Mouse (Mus musculus) stomach, postnatal 0 days (tissue): ENCODE data around the gene Fbln1. TPM values are rescaled to one million over a fixed set of nuclear protein-coding genes. Genes with fewer than 3 reads are reported as not detected.

Experiments
- ATAC-seq: fragments of 200-750 bp; cut with Nextera tagmentation; 2 replicates; pipeline ENCODE4 v1.8.0; 2017; ENCODE audit not compliant: low FRiP score, low TSS enrichment
- DNase-seq: peaks from one replicate; pipeline ENCODE4 v3.0.0-alpha.2; 2016; ENCODE audit warnings: low spot score
- H3K27ac ChIP-seq: fragments of 300-500 bp; sonication (generic); replicated peaks from 2 replicates; pipeline ENCODE4 v1.5.1; 2014; ENCODE audit warnings: mild to moderate bottlenecking, control low read depth
- H3K27me3 ChIP-seq: fragments of 300-500 bp; sonication (generic); 2 replicates; pipeline ENCODE4 v1.6.1; 2014; ENCODE audit warnings: low read length; ENCODE audit not compliant: control insufficient read depth, insufficient read depth
- H3K36me3 ChIP-seq: fragments of 300-500 bp; sonication (generic); 2 replicates; pipeline ENCODE4 v1.6.1; 2014; ENCODE audit warnings: low read length, mixed read lengths; ENCODE audit not compliant: control insufficient read depth, insufficient read depth
- H3K4me1 ChIP-seq: fragments of 300-500 bp; sonication (generic); replicated peaks from 2 replicates; pipeline ENCODE4 v1.6.1; 2014; ENCODE audit warnings: antibody characterized with exemption; ENCODE audit not compliant: control insufficient read depth, insufficient read depth
- H3K4me2 ChIP-seq: fragments of 300-500 bp; sonication (generic); replicated peaks from 2 replicates; pipeline ENCODE4 v1.6.1; 2014; ENCODE audit warnings: low read depth, mild to moderate bottlenecking, control low read depth, moderate library complexity
- H3K4me3 ChIP-seq: fragments of 300-500 bp; sonication (generic); 2 replicates; pipeline ENCODE4 v1.5.1; 2014; ENCODE audit warnings: low read depth, low read length, control low read depth
- H3K9ac ChIP-seq: fragments of 300-500 bp; sonication (generic); 2 replicates; pipeline ENCODE4 v1.6.1; 2014; ENCODE audit warnings: mild to moderate bottlenecking, low read length, control low read depth, mixed read lengths
- H3K9me3 ChIP-seq: fragments of 300-500 bp; sonication (generic); 2 replicates; pipeline ENCODE4 v1.6.1; 2016; ENCODE audit warnings: low read length; ENCODE audit not compliant: control insufficient read depth
- CTCF ChIP-seq: IDR thresholded peaks from 2 replicates; pipeline ENCODE4 v1.5.1; 2016; ENCODE audit warnings: antibody characterized with exemption, low read depth, mild to moderate bottlenecking, moderate library complexity
- EP300 ChIP-seq: optimal IDR thresholded peaks from 2 replicates; pipeline ENCODE3; 2016; ENCODE audit warnings: antibody characterized with exemption
- WGBS: fragments of 180-500 bp; shearing (Covaris S2); extraction: QIAGEN DNeasy Blood & Tissue Kit; methylation state at CpG from one replicate; pipeline ENCODE4 v1.1.7; 2014; 5-methylcytosine and 5-hydroxymethylcytosine counted together
- polyA plus RNA-seq: library from polyadenylated mRNA; unstranded; fragments of >200 nt; fragmentation: Nextera tagmentation; extraction: Ambion mirVana; gene quantifications from 2 replicates; pipeline ENCODE4 v1.2.1, GENCODE M21; 2015

Fbln1 gene
- polyA plus RNA-seq, 1 experiment from 2014 or later, result 112 TPM

DNA sequence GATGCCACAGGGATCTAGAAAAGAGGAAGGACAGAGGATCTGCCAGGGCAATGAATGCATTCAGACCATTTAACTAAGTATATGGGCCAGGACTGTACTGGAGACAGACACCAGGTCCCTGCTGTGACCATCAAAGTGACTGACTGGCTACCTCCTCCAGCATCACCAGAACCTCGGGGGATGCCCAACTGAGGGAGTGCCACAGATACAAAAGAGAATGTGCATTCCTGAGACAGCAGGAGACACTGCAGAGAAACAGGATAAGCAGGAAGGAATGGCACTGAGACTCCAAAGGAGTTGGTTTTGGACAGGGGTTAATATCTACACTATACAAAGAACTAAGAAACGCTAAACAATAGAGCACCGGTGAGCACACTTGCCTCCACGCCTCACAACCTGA is 97.5 kb downstream of the Fbln1 start:
- no peak for DNase-seq

GRCm38 (mm10) chr15:85303976-85304375 is 98.2 kb downstream of the Fbln1 start:
- H3K9ac ChIP-seq, result no peak overlapping the region
- no peaks in the 10 kb centered on the region for H3K9me3 ChIP-seq
- H3K4me3 ChIP-seq, result no peak overlapping the region
- no peaks in the 10 kb centered on the region for H3K4me1 ChIP-seq
- H3K36me3 ChIP-seq, result no peaks in the 10 kb centered on the region
- H3K4me2 ChIP-seq, result no peak overlapping the region
- H3K27ac ChIP-seq, result no peak overlapping the region
- TF ChIP-seq EP300 (no peak), CTCF (no peak)
- no peaks in the 10 kb centered on the region for H3K27me3 ChIP-seq
- no peak for ATAC-seq
- 92% methylated on average over 4 of the region's 4 CpGs for WGBS
- DNase-seq, result no peak

More for the DNA sequence above, 97.5 kb downstream of the Fbln1 start:
- no peaks in the 10 kb centered on the region for H3K27me3 ChIP-seq
- TF ChIP-seq CTCF (no peak), EP300 (no peak)
- H3K9me3 ChIP-seq, result no peaks in the 10 kb centered on the region
- no peak for ATAC-seq
- H3K27ac ChIP-seq, result no peak overlapping the region
- H3K36me3 ChIP-seq, result no peaks in the 10 kb centered on the region
- no peak overlapping the region for H3K4me3 ChIP-seq
- 43% methylated on average over 4 of the region's 4 CpGs for WGBS
- no peak overlapping the region for H3K4me2 ChIP-seq
- H3K9ac ChIP-seq, result no peak overlapping the region
- no peaks in the 10 kb centered on the region for H3K4me1 ChIP-seq

GRCm38 (mm10) chr15:85307061-85307660 is 101.4 kb downstream of the Fbln1 start:
- no peak for TF ChIP-seq EP300
- no peak overlapping the region for H3K4me2 ChIP-seq

DNA sequence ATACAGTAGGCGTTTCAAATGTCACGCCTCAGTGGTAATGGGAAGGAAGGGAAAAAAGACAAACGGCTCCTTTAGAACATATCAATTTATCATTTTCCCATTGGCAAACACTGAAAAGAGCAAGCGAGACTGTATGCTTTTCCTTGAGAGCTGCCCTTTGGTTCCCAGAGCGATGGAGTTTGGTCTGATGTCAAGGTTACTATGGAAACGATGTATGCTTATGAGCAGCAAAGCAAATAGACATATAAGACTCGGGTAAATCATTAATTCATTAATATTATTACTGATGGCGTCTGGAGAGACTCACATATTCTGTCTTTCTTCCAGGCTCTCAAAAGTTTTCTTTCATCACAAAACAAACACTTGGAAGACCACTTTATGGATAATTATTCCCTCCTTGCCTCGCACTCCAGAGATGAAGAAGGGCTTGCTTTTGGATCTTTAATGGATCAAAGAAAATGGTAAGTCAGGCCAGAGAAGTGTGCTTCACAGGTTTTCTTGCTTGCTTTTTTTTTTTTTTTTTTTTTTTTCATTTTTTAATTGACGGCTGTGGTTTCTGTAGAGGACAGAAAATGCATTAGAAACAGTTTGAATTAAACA is 105.4 kb downstream of the Fbln1 start:
- no peak for TF ChIP-seq CTCF
- TF ChIP-seq EP300, result no peak
- no peaks in the 10 kb centered on the region for H3K27me3 ChIP-seq
- no peak overlapping the region for H3K27ac ChIP-seq
- H3K9ac ChIP-seq, result no peak overlapping the region
- no peaks in the 10 kb centered on the region for H3K4me1 ChIP-seq
- no peaks in the 10 kb centered on the region for H3K9me3 ChIP-seq
- DNase-seq, result peak; percentile 50
- H3K4me3 ChIP-seq, result no peak overlapping the region
- WGBS, result 32% methylated on average over 10 of the region's 10 CpGs
- peak; percentile 84 for ATAC-seq
- H3K36me3 ChIP-seq, result no peaks in the 10 kb centered on the region
- no peak overlapping the region for H3K4me2 ChIP-seq

More at GRCm38 (mm10) chr15:85307061-85307660, 101.4 kb downstream of the Fbln1 start:
- H3K4me1 ChIP-seq, result no peaks in the 10 kb centered on the region
- DNase-seq (no peak), ATAC-seq (no peak)
- H3K27ac ChIP-seq, result no peak overlapping the region
- no peak overlapping the region for H3K4me3 ChIP-seq
- no peaks in the 10 kb centered on the region for H3K27me3 ChIP-seq
- no peaks in the 10 kb centered on the region for H3K9me3 ChIP-seq
- no peak overlapping the region for H3K9ac ChIP-seq
- 91% methylated on average over 2 of the region's 2 CpGs for WGBS
- no peaks in the 10 kb centered on the region for H3K36me3 ChIP-seq

- no peaks in the 10 kb centered on the region for H3K9me3 ChIP-seq
- 41% methylated on average over 11 of the region's 13 CpGs for WGBS
- ATAC-seq (0 out of 2 replicates have a peak, but pooled peaks have one; percentile 49), DNase-seq (peak; percentile 78)
- TF ChIP-seq EP300 (no peak), CTCF (peak; percentile 90)
- no peak overlapping the region for H3K27ac ChIP-seq
- H3K4me1 ChIP-seq, result no peaks in the 10 kb centered on the region
- no peaks in the 10 kb centered on the region for H3K36me3 ChIP-seq
- H3K4me2 ChIP-seq, result no peak overlapping the region
- H3K27me3 ChIP-seq, result no peaks in the 10 kb centered on the region
- no peak overlapping the region for H3K4me3 ChIP-seq
- H3K9ac ChIP-seq, result no peak overlapping the region
Measured at GRCm38 (mm10) chr15:85315378-85316025, 109.8 kb downstream of the Fbln1 start.
